Mouse (Mus musculus) adrenal gland, adult 8-10 months (tissue): ENCODE results near the gene Dimt1. TPM values are rescaled to one million over a fixed set of nuclear protein-coding genes. Genes with fewer than 3 reads are reported as not detected.
A peak's percentile ranks its signal among the peaks of the same experiment; 100 is the strongest.
"Not testable (repeated sequence)": the region's sequence is repeated elsewhere in the genome, so short reads cannot be mapped to it uniquely, and the experiment has no call there.

Experiments used
- DNase-seq: peaks from one replicate; pipeline ENCODE4 v3.0.0; 2022
- total RNA-seq, 4 experiments: library from RNA; stranded (reverse); gene quantifications; 2 replicates each; pipeline ENCODE4 v1.2.4; 2022

Gene Dimt1
- 10 to 100 TPM; 11.7 to 19.7 (median 17.7) TPM for total RNA-seq

GRCm38 (mm10) chr13:106946594-106947540 lies at the start of gene Dimt1:
TSS of gene Dimt1 (plus strand) at chr13:106947127.
- peak; percentile 95 for DNase-seq

GRCm38 (mm10) chr13:106904637-106905036 lies 42.3 kb upstream of the Dimt1 start:
- DNase-seq = no peak

- not testable (repeated sequence) for DNase-seq
Observed at GRCm38 (mm10) chr13:106905154-106905553, 41.8 kb upstream of the Dimt1 start.

GRCm38 (mm10) chr13:106907273-106907672 lies 39.7 kb upstream of the Dimt1 start:
- no peak for DNase-seq

- DNase-seq = peak; percentile 21
Observed at GRCm38 (mm10) chr13:106910096-106910495, 36.8 kb upstream of the Dimt1 start.

GRCm38 (mm10) chr13:106913125-106913736 lies 33.7 kb upstream of the Dimt1 start:
- DNase-seq = no peak

- DNase-seq = no peak
Observed at GRCm38 (mm10) chr13:106918322-106919050, 28.4 kb upstream of the Dimt1 start.

GRCm38 (mm10) chr13:106925921-106926320 lies 21.0 kb upstream of the Dimt1 start:
- DNase-seq = not testable (repeated sequence)

- DNase-seq = no peak
Observed at GRCm38 (mm10) chr13:106928296-106928695, 18.6 kb upstream of the Dimt1 start.

GRCm38 (mm10) chr13:106929201-106929600 lies 17.7 kb upstream of the Dimt1 start:
- DNase-seq = peak; percentile 29

- DNase-seq = no peak
Observed at GRCm38 (mm10) chr13:106935871-106936255, 11.1 kb upstream of the Dimt1 start.

GRCm38 (mm10) chr13:106936256-106937137 lies 10.4 kb upstream of the Dimt1 start, which contains the start of gene Ipo11:
TSS of gene Ipo11 (minus strand) at chr13:106936958.
- peak; percentile 83 for DNase-seq

- DNase-seq = no peak
Observed at GRCm38 (mm10) chr13:106937138-106937472, 9.8 kb upstream of the Dimt1 start.

- no peak for DNase-seq
Observed at GRCm38 (mm10) chr13:106941211-106941976, 5.5 kb upstream of the Dimt1 start.

GRCm38 (mm10) chr13:106942721-106943120 lies 4.2 kb upstream of the Dimt1 start:
- DNase-seq = no peak

GRCm38 (mm10) chr13:106945518-106945917 lies 1.4 kb upstream of the Dimt1 start:
- DNase-seq = no peak

- DNase-seq = no peak
Observed at GRCm38 (mm10) chr13:106947583-106947982, 656 bp downstream of the Dimt1 start.

GRCm38 (mm10) chr13:106954880-106955279 lies 8.0 kb downstream of the Dimt1 start:
- no peak for DNase-seq

- no peak for DNase-seq
Observed at GRCm38 (mm10) chr13:106957554-106957953, 10.6 kb downstream of the Dimt1 start.

- DNase-seq = no peak
Observed at GRCm38 (mm10) chr13:106958286-106958685, 11.4 kb downstream of the Dimt1 start.

- DNase-seq = no peak
Observed at GRCm38 (mm10) chr13:106960557-106960956, 13.6 kb downstream of the Dimt1 start.
